Mouse (Mus musculus) mouse embryonic stem cell (cell line): ENCODE data around the gene Rraga.
"Not testable (repeated sequence)": the region's sequence is repeated elsewhere in the genome, so short reads cannot be mapped to it uniquely, and the experiment has no call there.

Experiments
- in situ Hi-C, 2 experiments: fragments of 300-500 bp; cut with MboI; formaldehyde crosslinking; loops; 1 replicate in 1 of 2; 3 replicates in 1 of 2; pipeline ENCODE4 v1.14.3; 2019 to 2020; ENCODE audit warnings: low sequenced_read_pairs in 2 of 2, low pct_unique_long_range_greater_than_20kb in 1 of 2, mixed read lengths in 1 of 2; ENCODE audit not compliant: unreplicated experiment in 1 of 2

The Rraga gene

GRCm38 (mm10) chr4:86576120-86576541 is 663 bp downstream of the Rraga start:
- in situ Hi-C loops, result no loop called here

GRCm38 (mm10) chr4:86576630-86577225 is 1.3 kb downstream of the Rraga start:
- in situ Hi-C loops, result no loop called here

GRCm38 (mm10) chr4:86580056-86580455 is 4.6 kb downstream of the Rraga start:
- in situ Hi-C loops, result no loop called here

- in situ Hi-C loops, result no loop called here
These were observed 5.1 kb downstream of the Rraga start for GRCm38 (mm10) chr4:86580591-86580990.

- in situ Hi-C loops, result no loop called here
These were observed 12.8 kb downstream of the Rraga start for GRCm38 (mm10) chr4:86588236-86588635.

- in situ Hi-C loops, result no loop called here
These were observed 15.8 kb downstream of the Rraga start for GRCm38 (mm10) chr4:86591304-86591703.

GRCm38 (mm10) chr4:86611524-86612288 is 36.2 kb downstream of the Rraga start, which contains the start of gene Haus6:
Gene Haus6 (minus strand): TSS chr4:86612055.
- in situ Hi-C loops, result loop anchor here in 1 of 2 experiments (10.0 kb wide), 1 partner anchor 83 kb away; no protein-coding TSS in a partner anchor

- in situ Hi-C loops, result loop anchor here in 1 of 2 experiments (10.0 kb wide), 1 partner anchor 83 kb away; no protein-coding TSS in a partner anchor
These were observed 36.8 kb downstream of the Rraga start for GRCm38 (mm10) chr4:86612289-86612620.

- in situ Hi-C loops, result no loop called here
These were observed 45.0 kb downstream of the Rraga start for GRCm38 (mm10) chr4:86620506-86620905.

GRCm38 (mm10) chr4:86622116-86622515 is 46.6 kb downstream of the Rraga start:
- in situ Hi-C loops, result no loop called here

- in situ Hi-C loops, result not testable (repeated sequence)
These were observed 47.1 kb downstream of the Rraga start for GRCm38 (mm10) chr4:86622532-86622931.

- in situ Hi-C loops, result no loop called here
These were observed 50.0 kb downstream of the Rraga start for GRCm38 (mm10) chr4:86625463-86625862.

- in situ Hi-C loops, result not testable (repeated sequence)
These were observed 51.0 kb downstream of the Rraga start for GRCm38 (mm10) chr4:86626496-86626895.
